Mouse (Mus musculus) kidney, adult 2 months (tissue): ENCODE data around the gene Arhgap45.

Source experiments
- CTCF ChIP-seq: fragments of 200-500 bp; conservative IDR thresholded peaks from 2 replicates; pipeline ENCODE4 v1.5.1; 2011; ENCODE audit warnings: low read depth, mild to moderate bottlenecking, control low read depth, low read length, moderate library complexity, mixed read lengths; ENCODE audit not compliant: insufficient read depth, insufficient read length
- POLR2A ChIP-seq: fragments of 200-500 bp; IDR thresholded peaks from one replicate; pipeline ENCODE4 v1.6.1; 2011; ENCODE audit warnings: low read depth, low read length, control low read depth

GRCm38 (mm10) chr10:79985334-79986231 lies 30.9 kb upstream of the Arhgap45 start:
- TF ChIP-seq POLR2A (no peak), CTCF (no peak)
